Mouse (Mus musculus) brain, embryonic 14.5 days (tissue): ENCODE measurements at regions not wholly inside any gene's neighbourhood (a gene's known extent, or its start where the extent isn't known, plus 50 kb on each side); places are given as distances from the start of the nearest gene placed in this dataset.

Experiments used
- CTCF ChIP-seq: fragments of 200-500 bp; IDR thresholded peaks from 2 replicates; pipeline ENCODE4 v1.5.1; 2012; ENCODE audit warnings: inconsistent platforms, mild to moderate bottlenecking, moderate library complexity, borderline replicate concordance; ENCODE audit not compliant: insufficient read depth, insufficient read length; ENCODE audit errors: extremely low read depth
- POLR2A ChIP-seq: fragments of 200-500 bp; IDR thresholded peaks from 2 replicates; pipeline ENCODE4 v1.6.1; 2012; ENCODE audit warnings: mild to moderate bottlenecking, inconsistent platforms, borderline replicate concordance; ENCODE audit not compliant: poor library complexity, insufficient read depth, insufficient read length, severe bottlenecking; ENCODE audit errors: extremely low read depth

GRCm38 (mm10) chr4:103521870-103522609 lies 97.1 kb upstream of the Dab1 start:
- TF ChIP-seq POLR2A (no peak), CTCF (no peak)
